Mouse (Mus musculus): ENCODE data around the gene Gpalpp1. TPM values are rescaled to one million over a fixed set of nuclear protein-coding genes. Genes with fewer than 3 reads are reported as not detected.

Gene Gpalpp1
- total RNA-seq, 2 experiments from 2014 or later = 7.5 to 8.3 TPM

DNA sequence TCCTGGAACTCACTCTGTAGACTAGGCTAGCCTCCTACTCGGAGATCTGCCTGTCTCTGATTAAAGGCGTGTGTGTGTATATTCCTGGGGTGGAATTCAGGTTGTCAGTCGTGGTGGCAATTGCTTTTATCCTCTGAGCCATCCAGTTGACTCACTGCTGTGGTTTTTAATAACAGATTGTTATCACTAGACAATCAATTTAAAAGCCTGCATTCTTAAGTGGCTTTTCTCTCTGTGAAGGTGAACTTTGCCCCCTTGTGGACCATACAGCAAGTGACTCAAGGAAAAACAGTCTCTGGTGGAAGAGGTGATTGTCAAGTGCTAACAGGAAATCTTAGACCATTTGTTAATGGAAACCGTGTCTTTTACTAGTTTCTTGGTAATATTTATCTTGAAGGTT is 8.4 kb upstream of the Gpalpp1 start:
- ATAC-seq (replicated peaks; ENCODE audit: low FRiP score, poor library complexity, severe bottlenecking) = no peak

DNA sequence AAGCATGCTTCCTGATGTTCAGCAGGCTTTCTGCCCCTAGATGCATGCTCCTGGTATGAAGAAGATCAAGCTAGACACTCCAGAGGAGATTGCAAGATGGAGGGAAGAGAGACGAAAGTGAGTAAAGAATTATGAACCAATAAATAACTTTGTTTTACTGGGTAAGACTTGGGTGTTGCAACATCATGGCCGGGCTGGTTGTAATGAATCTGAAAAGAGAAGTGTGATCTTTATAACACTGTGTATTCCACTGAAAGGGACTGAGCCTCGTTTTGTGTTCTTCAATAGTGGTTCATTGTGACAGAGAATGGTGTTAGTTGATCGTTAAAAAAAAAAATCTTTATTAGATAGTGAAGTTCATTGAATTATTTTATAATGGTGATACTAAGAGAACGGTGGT is 5.2 kb upstream of the Gpalpp1 start:
- no peak for ATAC-seq (replicated peaks; ENCODE audit: low FRiP score, poor library complexity, severe bottlenecking)

DNA sequence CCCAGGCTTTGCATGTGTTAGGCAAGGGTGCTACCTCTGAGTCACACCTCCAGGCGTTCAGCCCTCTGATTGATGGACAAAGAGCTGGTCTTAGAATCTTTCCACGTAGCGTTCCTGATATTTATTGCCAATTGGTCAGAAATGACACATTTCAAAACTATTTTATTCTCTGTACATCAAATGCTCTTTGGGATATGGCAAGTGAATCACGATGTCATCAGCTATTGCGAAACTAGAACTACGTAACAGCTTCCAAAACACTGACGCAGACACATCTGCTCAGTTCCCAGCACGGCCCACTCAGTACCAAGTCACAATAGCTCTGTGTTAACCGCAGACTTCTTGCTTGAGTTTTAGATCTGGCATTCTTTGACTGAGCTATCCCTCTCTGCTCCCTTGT is 11.0 kb downstream of the Gpalpp1 start:
- no peak for ATAC-seq (replicated peaks; ENCODE audit: low FRiP score, poor library complexity, severe bottlenecking)

DNA sequence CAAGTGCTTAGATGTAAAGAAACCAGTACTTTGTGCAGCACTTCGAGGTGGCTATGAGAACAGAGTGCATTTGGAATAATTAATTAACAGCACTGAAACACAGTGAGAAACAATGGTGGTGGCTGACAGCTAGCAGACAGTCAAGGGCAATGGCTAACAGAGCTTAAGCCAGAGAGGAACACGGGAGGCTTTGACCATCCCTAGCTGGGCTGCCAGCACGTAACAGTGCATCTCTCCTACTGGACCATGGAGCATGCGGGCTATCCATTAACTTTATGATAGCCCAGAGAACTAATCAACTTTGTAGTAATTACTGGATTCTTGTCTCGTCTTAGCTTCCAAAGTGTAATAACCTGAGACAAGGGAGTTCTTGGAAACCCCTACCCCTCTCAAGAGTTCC is 12.7 kb downstream of the Gpalpp1 start:
- no peak for ATAC-seq (replicated peaks; ENCODE audit: low FRiP score, poor library complexity, severe bottlenecking)

DNA sequence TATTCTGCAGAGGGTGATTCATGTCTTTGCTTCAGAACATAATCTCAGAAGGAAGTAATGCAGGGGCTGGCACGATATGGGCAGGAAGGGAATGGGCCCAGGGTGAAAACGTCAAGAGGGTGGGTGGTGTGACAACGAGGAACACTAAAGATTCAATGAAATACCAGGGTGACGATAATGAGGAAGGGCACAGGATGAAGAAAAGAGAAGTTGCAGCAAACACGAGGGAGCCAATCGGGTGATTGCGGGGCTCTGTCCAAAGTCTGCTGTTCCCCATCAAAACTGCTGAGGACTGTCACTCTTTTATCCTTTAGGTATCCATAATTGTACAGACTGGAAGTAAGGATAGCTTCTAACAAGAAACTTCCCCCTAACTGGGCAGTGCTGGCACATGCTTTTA is 13.3 kb downstream of the Gpalpp1 start:
- no peak for ATAC-seq (replicated peaks; ENCODE audit: low FRiP score, poor library complexity, severe bottlenecking)

DNA sequence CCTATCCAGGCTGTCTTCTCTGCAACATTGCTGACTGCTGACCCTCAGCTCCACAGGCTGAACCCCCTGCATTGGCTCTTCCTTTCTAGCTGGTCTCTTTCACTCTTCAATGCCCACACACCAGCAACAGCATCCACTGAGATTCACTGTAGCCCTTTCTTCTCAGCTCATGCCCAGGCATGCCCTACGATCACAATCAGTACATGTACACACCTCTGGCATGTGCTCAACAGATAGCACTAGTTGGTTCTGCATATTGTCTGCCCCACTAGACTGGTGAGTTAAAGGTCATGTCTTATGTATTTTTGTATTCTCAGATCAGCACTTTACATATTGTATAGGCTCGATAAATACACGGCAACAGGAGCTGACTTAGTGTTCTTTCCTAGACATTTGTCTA is 26.4 kb downstream of the Gpalpp1 start:
- ATAC-seq (replicated peaks; ENCODE audit: low FRiP score, poor library complexity, severe bottlenecking) = no peak

DNA sequence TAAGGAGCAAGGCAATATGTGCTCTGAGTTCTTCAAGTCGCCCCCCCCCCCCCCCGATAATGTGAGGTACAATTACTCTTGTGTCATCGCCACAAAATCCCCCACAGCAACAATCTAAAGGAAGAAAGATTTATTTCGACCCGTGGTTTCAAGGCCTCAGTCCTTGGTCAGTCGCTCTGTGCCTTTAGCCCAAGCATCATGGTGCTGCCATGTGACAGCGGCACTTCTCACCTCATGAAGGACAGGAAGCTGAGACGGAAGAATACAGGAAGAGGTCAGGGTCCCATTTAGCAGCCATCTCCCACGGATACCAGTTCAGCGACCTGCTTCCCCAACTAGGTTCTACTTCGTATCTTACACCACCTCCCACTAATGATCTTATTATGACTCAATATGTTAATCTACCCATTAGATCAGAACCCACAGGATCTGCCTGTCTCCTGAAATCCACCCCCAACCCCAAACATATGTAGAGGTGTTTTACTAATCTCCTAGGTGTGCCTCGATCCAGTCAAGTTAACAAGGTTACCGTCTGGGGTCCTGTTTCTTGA is 28.4 kb downstream of the Gpalpp1 start:
- no peak for ATAC-seq (replicated peaks; ENCODE audit: low FRiP score, poor library complexity, severe bottlenecking)

DNA sequence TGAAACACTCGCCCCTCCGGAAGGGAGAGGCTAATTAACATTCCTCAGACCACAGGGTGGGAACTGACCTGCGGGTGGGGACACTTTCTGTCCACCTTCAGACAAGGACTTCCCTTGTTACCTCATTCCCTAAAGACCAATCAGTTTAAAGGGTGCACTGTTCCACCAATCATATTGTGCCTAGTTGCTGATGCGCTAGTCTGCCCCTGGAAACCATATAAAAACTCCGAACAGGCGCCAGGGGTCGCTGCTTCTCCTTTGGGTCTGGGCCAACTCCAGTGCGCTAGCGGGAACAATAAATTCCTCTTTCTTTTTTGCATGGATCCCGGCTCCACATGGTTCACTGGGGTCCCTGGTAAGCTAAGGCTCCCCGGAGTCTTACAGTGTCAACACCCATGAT is 29.1 kb downstream of the Gpalpp1 start:
- ATAC-seq (replicated peaks; ENCODE audit: low FRiP score, poor library complexity, severe bottlenecking) = no peak

DNA sequence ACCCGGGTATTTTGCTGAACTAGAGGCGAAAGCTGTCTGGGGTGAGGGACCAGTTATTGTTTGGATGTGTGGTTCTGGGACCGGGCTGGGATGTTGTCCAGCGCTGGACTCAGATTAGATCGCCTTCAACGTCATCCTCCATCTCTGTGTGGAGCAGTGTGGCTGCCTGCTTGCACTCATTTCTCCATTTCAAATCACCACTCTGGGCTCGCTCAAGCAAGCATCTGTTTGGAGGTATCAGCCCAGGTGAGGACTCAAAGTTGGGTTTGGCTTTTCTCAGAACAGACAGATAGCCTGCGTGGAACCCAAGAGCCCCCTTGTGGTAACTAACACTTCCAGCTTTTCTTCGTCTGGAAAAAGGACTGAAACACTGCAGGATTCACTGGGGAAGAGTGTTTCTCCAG is 33.5 kb downstream of the Gpalpp1 start:
- no peak for ATAC-seq (replicated peaks; ENCODE audit: low FRiP score, poor library complexity, severe bottlenecking)

DNA sequence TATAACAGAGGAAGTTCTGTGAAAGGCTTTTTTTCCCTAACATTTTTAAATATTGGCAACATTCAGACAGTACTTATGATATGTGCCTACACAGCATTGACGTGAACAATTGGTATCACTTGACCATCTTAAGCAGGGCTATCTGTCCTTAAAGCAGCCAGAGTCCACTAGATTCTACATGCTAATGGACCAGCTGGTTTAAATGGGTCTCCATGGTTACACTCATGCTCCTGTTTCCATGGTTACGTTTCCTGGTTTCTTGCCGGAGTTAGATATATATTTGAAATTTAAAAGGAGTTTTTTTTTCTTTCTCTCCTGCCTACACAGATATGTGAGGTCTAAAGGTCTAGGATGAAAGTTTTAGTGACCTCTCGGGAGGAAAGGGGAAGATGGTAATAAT is 34.0 kb downstream of the Gpalpp1 start:
- no peak for ATAC-seq (replicated peaks; ENCODE audit: low FRiP score, poor library complexity, severe bottlenecking)

DNA sequence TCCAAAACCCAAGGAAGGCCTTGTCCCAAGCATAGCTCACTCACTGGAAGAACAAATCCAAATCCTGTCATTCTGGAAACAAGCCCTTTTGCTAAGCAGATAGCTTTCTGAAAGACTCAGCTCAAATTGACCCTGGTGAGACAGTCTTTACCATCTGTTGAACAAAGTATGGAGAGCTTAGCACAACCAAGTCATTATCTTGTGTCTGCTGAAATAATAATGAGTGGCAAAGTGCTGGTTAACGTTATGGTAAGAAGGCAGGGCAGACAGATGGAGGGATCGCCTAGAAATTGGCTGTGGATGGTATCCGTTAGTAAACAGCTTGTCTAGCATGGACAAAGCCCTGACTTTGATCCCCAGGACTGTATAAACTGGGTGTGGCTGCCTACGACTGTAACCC is 34.8 kb downstream of the Gpalpp1 start:
- no peak for ATAC-seq (replicated peaks; ENCODE audit: low FRiP score, poor library complexity, severe bottlenecking)

DNA sequence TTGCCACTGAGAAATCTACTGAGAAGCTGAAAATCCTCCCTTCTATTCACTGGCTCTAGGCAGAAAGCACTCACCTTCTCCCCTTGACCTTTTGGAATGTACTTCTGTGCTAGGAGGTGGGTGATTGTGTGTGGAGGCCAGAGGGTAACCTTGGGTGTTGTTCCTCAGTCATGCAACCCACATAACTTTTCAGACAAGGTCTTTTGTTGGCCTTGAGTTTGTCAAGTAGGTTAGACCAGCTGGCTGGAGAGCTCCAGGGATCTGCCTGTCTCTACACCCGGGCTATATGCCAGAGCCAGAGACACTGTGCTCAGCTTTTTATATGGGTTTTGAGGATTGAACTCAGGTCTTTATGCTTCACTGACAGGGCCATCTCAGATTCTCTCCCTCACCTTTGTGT is 36.4 kb downstream of the Gpalpp1 start:
- no peak for ATAC-seq (replicated peaks; ENCODE audit: low FRiP score, poor library complexity, severe bottlenecking)

DNA sequence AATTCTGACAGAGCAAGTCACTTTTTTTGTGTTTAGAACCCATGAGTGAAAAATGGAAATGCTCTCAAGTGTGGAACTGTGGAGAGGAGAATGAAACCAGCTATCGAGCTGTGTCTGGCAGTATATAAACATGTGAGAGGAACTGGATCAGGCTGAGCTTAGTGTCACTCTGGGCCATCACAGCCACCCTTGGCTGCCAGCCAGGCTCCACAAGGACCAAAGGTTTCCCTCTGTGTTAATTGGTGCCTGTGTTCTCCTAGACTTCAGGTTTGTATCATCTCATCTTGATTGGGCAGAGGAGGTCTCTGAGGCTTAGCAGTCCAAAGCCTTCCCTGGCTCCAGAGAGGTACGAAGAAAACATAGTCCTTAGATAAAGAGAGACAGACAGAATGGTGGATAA is 37.9 kb downstream of the Gpalpp1 start:
- ATAC-seq (replicated peaks; ENCODE audit: low FRiP score, poor library complexity, severe bottlenecking) = no peak

DNA sequence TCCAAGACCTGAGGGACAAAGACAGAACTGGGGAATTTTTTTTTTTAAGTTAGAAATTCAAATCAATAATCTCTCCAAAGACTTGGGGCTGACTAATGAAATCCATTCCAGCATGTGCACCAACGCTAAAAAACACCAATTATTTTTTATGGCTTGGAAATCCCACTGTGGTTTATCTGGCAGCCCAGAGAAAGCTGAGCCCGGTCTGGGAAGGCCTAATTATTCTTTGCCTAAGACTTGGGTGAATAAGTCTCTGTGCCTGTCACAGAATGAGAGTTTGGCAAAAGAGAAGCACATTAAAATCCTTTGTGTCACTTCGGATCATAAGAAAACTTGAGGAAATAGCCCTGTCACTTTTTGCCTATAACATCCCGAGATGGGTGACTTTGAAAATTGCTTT is 41.3 kb downstream of the Gpalpp1 start:
- no peak for ATAC-seq (replicated peaks; ENCODE audit: low FRiP score, poor library complexity, severe bottlenecking)

DNA sequence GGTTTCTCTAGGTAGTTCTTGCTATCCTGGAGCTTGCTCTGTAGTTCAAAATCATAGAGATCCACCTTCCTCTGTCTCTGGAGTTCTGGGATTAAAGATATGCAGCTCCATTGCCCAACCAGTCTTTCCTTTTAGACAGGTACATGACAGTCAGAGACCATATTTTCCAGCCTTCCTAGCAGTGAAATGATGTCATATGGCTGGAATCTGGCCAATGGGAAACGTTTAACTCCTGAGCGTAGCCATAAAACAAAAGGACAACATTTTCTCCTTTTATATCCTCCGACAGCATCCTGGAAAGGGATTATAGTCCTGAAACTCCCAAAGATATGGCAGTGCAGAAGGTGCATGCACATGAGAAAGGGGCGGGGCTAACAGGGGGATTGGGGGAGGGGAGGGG is 42.3 kb downstream of the Gpalpp1 start:
- no peak for ATAC-seq (replicated peaks; ENCODE audit: low FRiP score, poor library complexity, severe bottlenecking)

DNA sequence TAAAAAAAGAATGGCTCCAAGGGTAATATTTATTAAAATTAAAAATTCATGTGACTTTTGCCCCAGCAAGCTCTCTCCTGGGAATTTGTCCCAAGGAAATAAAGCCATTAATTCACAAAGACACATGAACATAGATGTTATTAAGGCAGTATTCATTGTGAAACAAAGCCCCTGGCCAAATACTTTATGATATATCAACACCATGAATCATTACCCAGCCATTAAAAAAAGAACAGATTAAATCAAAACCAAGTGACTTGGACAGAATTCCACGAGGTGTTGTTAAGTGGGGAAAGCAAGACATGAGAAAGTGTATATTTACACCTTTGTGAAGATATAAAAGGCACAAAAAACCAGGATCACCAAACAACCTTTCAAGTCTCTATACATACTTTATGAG is 43.3 kb downstream of the Gpalpp1 start:
- no peak for ATAC-seq (replicated peaks; ENCODE audit: low FRiP score, poor library complexity, severe bottlenecking)

DNA sequence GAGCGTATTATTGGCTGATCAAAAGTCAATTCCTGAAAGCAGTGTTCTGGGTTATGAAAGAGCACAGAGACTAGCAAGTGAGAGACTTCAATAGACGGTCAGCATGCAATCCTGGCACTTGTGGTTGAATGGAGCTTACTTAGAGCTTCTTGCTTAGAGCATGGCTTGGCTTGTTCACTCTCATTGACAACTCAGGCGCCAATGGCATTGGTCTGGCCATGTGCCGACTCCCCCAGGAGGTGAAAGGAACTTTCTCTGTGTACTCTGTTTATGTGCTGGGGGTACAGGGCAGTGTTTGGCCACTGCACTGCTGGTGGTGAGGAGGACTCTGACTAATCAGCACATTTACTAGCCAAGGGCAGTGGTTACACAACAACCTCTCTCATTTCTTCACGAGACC is 51.1 kb downstream of the Gpalpp1 start:
- no peak for ATAC-seq (replicated peaks; ENCODE audit: low FRiP score, poor library complexity, severe bottlenecking)

DNA sequence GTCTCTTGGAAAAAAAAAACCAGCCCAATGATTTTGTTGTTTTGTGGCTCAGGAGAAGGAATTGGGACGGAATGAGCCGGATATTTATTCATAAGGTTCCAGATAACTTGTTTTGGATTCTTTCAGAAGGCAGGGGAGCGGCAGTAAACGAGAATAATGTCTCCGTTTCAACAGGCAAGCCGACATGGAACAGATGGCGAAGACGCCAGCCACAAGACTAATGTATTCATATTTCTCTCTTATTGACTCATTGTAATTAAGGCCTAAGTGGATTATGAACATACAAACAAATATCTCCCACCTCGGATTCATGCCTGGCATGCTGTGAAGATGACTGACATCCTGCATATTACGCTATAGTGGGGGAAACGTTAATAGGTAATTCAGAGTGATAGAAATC is 56.8 kb downstream of the Gpalpp1 start:
- no peak for ATAC-seq (replicated peaks; ENCODE audit: low FRiP score, poor library complexity, severe bottlenecking)

DNA sequence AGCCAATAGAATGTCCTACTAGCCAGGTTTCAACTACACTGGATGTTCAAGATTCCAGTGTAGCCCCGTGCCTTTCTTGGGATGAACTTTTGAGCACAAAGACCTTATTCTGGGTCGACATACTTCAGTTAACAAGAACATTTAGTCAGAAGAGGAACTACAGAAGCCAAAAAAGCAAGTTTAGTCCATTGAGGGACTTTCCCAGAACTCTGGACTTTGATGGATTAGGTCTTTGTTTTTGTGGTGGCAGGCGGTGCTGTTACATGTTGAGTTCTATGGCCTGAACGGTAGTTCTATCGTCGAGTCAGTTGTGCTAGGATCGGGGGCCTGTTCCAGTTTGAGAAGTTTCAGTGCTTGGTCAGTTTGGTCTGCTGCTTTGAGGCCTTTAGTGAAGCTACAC is 58.6 kb downstream of the Gpalpp1 start:
- ATAC-seq (replicated peaks; ENCODE audit: low FRiP score, poor library complexity, severe bottlenecking) = no peak

DNA sequence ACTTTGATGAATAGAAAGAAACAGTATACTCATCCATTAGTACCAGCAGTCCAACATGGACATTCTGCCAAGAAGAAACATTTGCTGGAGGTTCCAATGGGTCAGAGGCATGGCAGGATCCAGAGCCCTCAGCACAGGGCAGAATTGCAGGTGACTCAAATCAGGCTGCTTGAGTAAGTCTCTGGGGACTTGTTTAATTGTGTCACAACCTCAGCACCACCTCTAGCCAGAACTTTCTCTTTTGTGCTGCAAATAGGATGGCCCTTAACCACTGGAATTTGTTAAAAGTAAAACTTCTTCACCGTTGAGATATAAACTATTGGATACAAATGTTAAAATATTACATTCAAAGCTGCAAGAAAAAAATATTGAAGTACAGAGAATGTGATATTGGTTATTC is 64.8 kb downstream of the Gpalpp1 start:
- no peak for ATAC-seq (replicated peaks; ENCODE audit: low FRiP score, poor library complexity, severe bottlenecking)

DNA sequence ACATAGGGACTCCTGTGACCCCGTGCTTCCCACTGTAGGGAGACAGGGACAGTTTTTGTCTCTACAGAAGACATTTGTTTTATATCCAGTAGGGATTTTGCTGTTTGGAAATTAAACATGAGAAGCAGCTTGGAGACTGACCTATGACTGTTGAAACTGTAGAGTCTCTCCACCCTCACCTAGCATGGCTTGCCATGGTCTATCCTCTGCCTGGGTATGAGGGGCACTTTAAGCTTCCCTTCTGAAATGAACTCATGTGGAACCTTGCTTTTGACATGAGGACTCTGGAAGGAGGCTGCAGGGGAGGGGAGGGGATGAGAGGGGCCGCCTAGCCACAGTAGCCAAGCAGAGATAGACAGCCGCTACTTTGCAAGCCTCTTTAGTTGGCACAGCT is 66.4 kb downstream of the Gpalpp1 start:
- no peak for ATAC-seq (replicated peaks; ENCODE audit: low FRiP score, poor library complexity, severe bottlenecking)

DNA sequence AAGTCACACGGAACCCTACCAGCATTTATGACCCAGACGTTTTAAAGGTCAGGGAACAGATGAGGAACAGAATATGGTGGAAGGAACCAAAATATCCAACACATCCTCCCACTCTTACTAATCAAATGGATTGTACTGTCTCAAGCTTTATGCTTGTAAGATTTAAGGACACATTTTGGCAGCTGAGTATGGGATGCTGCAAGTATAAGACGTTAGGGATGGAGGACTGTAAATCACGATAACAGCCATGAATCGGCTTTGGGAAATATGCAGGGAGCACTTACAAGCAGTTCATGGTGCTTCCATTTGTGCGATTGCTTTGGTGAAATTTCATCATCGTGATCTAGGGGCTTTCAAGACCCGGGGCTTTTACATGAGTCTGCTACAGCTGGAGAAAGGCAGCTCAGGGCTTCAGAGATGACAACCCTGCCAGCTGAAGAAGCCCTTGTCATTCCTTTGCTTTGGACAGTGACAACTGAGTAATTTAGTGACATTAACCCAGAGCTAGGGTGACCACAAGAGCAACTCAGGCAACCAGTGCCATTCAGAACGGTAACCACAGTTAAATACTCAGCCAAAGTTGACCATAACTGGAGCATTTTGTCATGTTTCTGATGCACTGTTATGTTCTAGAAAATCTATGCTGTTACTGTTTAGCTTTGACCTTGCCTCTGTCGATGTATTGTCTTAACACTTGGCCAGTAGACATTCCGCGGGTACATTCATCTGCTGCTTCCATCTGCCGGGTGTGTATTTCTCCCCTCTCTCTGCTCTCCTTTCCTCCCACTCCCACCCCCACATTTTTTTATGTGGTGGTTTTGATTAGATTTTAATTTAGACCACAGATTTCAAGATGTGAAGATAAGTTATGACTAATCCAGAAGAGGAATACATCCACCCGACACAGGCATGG is 67.1 kb downstream of the Gpalpp1 start:
- ATAC-seq (replicated peaks; ENCODE audit: low FRiP score, poor library complexity, severe bottlenecking) = no peak

Data from erythroblast, adult 5-6 weeks (primary cell).